In genomic region chr7:129937715-129938114, GRCm38 (mm10) we compare ENCODE assay signal across 24 mouse cellular contexts.
"Had no signal": no experiment of that assay in that cellular context is flagged by ENCODE, and none has a peak within 500 bp of the region (broad histone marks: within the 10 kb centered on the region; RNA-seq: fewer than 3 reads in every experiment).

No protein-coding gene starts in this region.

- H3K9ac ChIP-seq: heart, embryonic 12.5 days; hindbrain, embryonic 12.5 days; hindbrain, embryonic 14.5 days; limb, embryonic 13.5 days; limb, embryonic 15.5 days; liver, embryonic 12.5 days; liver, embryonic 14.5 days had no signal

- H3K4me2 ChIP-seq: heart, embryonic 12.5 days; hindbrain, embryonic 12.5 days; hindbrain, embryonic 14.5 days; limb, embryonic 13.5 days; limb, embryonic 15.5 days; liver, embryonic 12.5 days had no signal

- H3K4me3 ChIP-seq: gastrocnemius, adult 2 months; heart, embryonic 10.5 days; heart, embryonic 12.5 days; hindbrain, embryonic 10.5 days; hindbrain, embryonic 12.5 days; layer of hippocampus, adult 2 months; limb, embryonic 13.5 days; limb, embryonic 15.5 days; liver, embryonic 12.5 days had no signal

- ATAC-seq: hindbrain, embryonic 16.5 days; inflammation-experienced regulatory T-cells, adult 6 months; liver, embryonic 12.5 days had no signal

- H3K27me3 ChIP-seq: heart, embryonic 12.5 days; hindbrain, embryonic 12.5 days; limb, embryonic 13.5 days; limb, embryonic 15.5 days; liver, embryonic 12.5 days had no signal

- H3K27ac ChIP-seq: gastrocnemius, adult 2 months; heart, embryonic 10.5 days; hindbrain, embryonic 10.5 days; hindbrain, embryonic 12.5 days; hindbrain, embryonic 14.5 days; layer of hippocampus, adult 2 months; limb, embryonic 13.5 days; limb, embryonic 15.5 days; liver, embryonic 12.5 days; liver, embryonic 14.5 days had no signal

- H3K36me3 ChIP-seq: heart, embryonic 10.5 days; heart, embryonic 12.5 days; hindbrain, embryonic 10.5 days; hindbrain, embryonic 12.5 days; limb, embryonic 13.5 days; limb, embryonic 15.5 days; liver, embryonic 12.5 days had no signal

- H3K9me3 ChIP-seq: heart, embryonic 10.5 days; heart, embryonic 12.5 days; hindbrain, embryonic 10.5 days; hindbrain, embryonic 12.5 days; limb, embryonic 13.5 days; limb, embryonic 15.5 days; liver, embryonic 12.5 days had no signal

- H3K4me1 ChIP-seq: hindbrain, embryonic 12.5 days; liver, embryonic 12.5 days had no signal

- DNase-seq: gastrocnemius, adult 2 months; gastrocnemius, postnatal 10 days; gastrocnemius, postnatal 25 days; heart, postnatal 10 days; heart, postnatal 4 days; kidney, adult 18-20 months; kidney, adult 8-10 months; kidney, postnatal 10 days; kidney, postnatal 25 days; kidney, postnatal 4 days; layer of hippocampus, postnatal 36 days; left cerebral cortex, postnatal 4 days had no signal
